Mouse (Mus musculus) limb, embryonic 14.5 days (tissue): ENCODE measurements around the gene Ccdc148. TPM values are rescaled to one million over a fixed set of nuclear protein-coding genes. Genes with fewer than 3 reads are reported as not detected.

Experiments used
- ATAC-seq: fragments of 200-750 bp; cut with Nextera tagmentation; 2 replicates; pipeline ENCODE4 v1.8.0; 2017; ENCODE audit warnings: low read depth, moderate number of reproducible peaks, moderate TSS enrichment; ENCODE audit not compliant: low FRiP score
- DNase-seq: peaks from one replicate; pipeline ENCODE4 v3.0.0-alpha.2; 2015; ENCODE audit warnings: low spot score
- H3K27ac ChIP-seq: fragments of 300-500 bp; sonication (generic); replicated peaks from 2 replicates; pipeline ENCODE4 v1.5.1; 2014; ENCODE audit warnings: low read depth, mild to moderate bottlenecking, low read length, moderate library complexity, mixed read lengths
- H3K27me3 ChIP-seq: fragments of 300-500 bp; sonication (generic); 2 replicates; pipeline ENCODE4 v1.6.1; 2014; ENCODE audit warnings: low read length, mixed read lengths; ENCODE audit not compliant: control insufficient read depth, insufficient read depth
- H3K36me3 ChIP-seq: fragments of 300-500 bp; sonication (generic); 2 replicates; pipeline ENCODE4 v1.6.1; 2014; ENCODE audit warnings: mild to moderate bottlenecking, low read length, moderate library complexity, mixed read lengths; ENCODE audit not compliant: control insufficient read depth, insufficient read depth
- H3K4me1 ChIP-seq: fragments of 300-500 bp; sonication (generic); 2 replicates; pipeline ENCODE4 v1.6.1; 2014; ENCODE audit warnings: antibody characterized with exemption, low read length, mixed read lengths; ENCODE audit not compliant: control insufficient read depth, insufficient read depth
- H3K4me2 ChIP-seq: fragments of 300-500 bp; sonication (generic); replicated peaks from 2 replicates; pipeline ENCODE4 v1.6.1; 2014; ENCODE audit warnings: low read depth, mild to moderate bottlenecking, low read length, moderate library complexity; ENCODE audit not compliant: severe bottlenecking
- H3K4me3 ChIP-seq: fragments of 300-500 bp; sonication (generic); replicated peaks from 2 replicates; pipeline ENCODE4 v1.5.1; 2014; ENCODE audit warnings: low read length
- H3K9ac ChIP-seq: fragments of 300-500 bp; sonication (generic); 2 replicates; pipeline ENCODE4 v1.6.1; 2014; ENCODE audit warnings: mild to moderate bottlenecking, low read depth, low read length, moderate library complexity; ENCODE audit not compliant: severe bottlenecking
- H3K9me3 ChIP-seq: fragments of 300-500 bp; sonication (generic); 2 replicates; pipeline ENCODE4 v1.6.1; 2016; ENCODE audit warnings: low read length; ENCODE audit not compliant: control insufficient read depth
- POLR2A ChIP-seq: fragments of 200-500 bp; IDR thresholded peaks from 2 replicates; pipeline ENCODE4 v1.8.0; 2012; ENCODE audit warnings: inconsistent platforms, mild to moderate bottlenecking, moderate library complexity, borderline replicate concordance; ENCODE audit not compliant: insufficient read depth, insufficient read length; ENCODE audit errors: extremely low read depth
- WGBS: fragments of 180-500 bp; shearing (Covaris S2); extraction: QIAGEN DNeasy Blood & Tissue Kit; methylation state at CpG from one replicate; pipeline ENCODE4 v1.1.7; 2014; 5-methylcytosine and 5-hydroxymethylcytosine counted together
- polyA plus RNA-seq, 2 experiments: library from polyadenylated mRNA; depleted of rRNA in 1 of 2; stranded (reverse) in 1 of 2; unstranded in 1 of 2; fragments of >200 nt; fragmentation: Nextera tagmentation in 1 of 2; extraction: Ambion mirVana in 1 of 2; gene quantifications; 2 replicates each; pipeline versions ENCODE4 v1.2.1 to v1.2.3; 2012 to 2014

Ccdc148 gene
- polyA plus RNA-seq, 2 experiments, result 0.48 to 0.49 TPM

DNA sequence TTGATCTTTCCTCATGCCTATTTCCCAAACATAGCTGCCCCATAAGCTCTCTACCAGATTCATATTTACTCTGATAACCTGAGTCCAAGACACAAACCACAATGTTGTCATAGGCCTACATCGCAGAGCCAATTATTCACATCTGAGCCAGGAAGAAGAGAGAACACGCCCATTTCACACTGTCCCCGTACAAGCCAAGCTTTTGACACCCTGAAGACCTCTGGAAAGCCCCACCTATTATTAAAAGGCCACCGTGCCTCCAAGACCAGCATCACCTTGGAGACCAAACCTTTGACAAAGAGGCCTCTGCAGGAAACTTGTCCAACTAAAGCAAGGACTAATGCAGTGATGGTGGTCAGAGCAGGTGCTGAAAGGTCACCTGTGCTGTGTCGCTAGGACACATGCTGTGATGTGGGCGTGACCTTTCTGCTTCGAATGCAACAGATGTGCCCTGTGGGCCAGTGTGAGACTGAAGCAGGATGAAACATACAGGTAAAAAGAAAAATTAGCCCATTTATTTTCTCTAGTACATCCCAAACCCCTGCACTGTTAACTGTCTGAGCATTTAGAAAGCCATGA is 106.9 kb downstream of the Ccdc148 start:
- no peaks in the 10 kb centered on the region for H3K36me3 ChIP-seq
- no peak for DNase-seq
- ATAC-seq, result no peak
- 61% methylated on average over 7 of the region's 7 CpGs for WGBS
- no peak overlapping the region for H3K4me2 ChIP-seq
- no peak for TF ChIP-seq POLR2A
- H3K4me1 ChIP-seq, result peaks cover 10% of the 10 kb centered on the region
- H3K9me3 ChIP-seq, result no peaks in the 10 kb centered on the region
- H3K27ac ChIP-seq, result no peak overlapping the region
- H3K9ac ChIP-seq, result no peak overlapping the region
- H3K27me3 ChIP-seq, result no peaks in the 10 kb centered on the region
- H3K4me3 ChIP-seq, result no peak overlapping the region

DNA sequence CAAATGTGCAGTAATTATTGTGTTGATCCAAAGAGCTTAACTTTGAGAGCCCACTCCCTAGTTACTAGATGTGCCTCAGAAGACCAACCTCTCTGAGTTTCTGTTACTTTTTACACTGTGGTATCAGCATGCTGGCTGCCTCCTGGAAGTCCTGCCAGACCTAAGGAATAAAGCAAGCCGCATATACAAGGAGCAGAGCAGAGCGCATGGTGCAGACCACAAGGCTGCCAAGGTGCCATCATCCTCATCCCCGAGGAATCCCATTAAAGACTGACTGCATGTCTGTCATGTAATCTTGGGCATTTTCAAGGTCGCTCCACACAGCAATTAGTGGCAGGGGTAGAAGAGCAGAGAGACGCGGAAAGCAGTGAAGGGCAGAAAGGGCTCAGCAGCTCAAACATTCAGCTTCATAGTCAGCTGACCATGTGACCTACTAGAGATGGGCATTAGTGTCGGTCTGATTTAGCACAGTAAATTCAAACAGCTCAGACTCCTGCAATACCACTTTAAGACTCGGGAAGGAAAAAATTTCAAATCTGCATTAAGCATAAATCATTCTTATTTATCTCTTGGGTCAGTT is 110.1 kb downstream of the Ccdc148 start:
- DNase-seq, result no peak

DNA sequence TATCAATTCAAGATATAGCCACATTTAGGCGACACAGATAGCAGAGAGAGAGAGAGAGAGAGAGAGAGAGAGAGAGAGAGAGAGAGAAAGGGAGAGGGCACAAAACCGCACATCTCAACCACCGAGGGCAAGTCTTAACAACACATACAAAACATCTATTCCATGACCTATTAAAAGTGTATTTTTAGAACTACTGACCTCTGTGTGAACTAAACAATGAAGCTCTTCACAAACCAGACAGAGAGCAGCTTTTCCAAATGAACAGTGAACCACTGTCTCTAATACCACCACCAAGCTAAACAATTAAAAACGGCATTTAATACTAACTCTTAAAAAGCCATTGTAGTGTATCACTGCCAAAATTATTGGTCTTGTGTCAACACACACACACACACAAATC is 110.8 kb downstream of the Ccdc148 start:
- H3K4me1 ChIP-seq, result peaks cover 10% of the 10 kb centered on the region
- no peaks in the 10 kb centered on the region for H3K36me3 ChIP-seq
- no peak for TF ChIP-seq POLR2A
- WGBS, result 42% methylated on average over 4 of the region's 4 CpGs
- H3K9me3 ChIP-seq, result no peaks in the 10 kb centered on the region
- ATAC-seq (no peak), DNase-seq (no peak)
- no peak overlapping the region for H3K4me2 ChIP-seq
- no peak overlapping the region for H3K9ac ChIP-seq
- H3K27ac ChIP-seq, result no peak overlapping the region
- H3K4me3 ChIP-seq, result no peak overlapping the region
- H3K27me3 ChIP-seq, result no peaks in the 10 kb centered on the region

More for the DNA sequence above, 110.1 kb downstream of the Ccdc148 start:
- no peak for TF ChIP-seq POLR2A
- WGBS, result 79% methylated on average over 8 of the region's 8 CpGs
- no peak for ATAC-seq
- H3K4me2 ChIP-seq, result no peak overlapping the region
- H3K27ac ChIP-seq, result no peak overlapping the region
- H3K9me3 ChIP-seq, result no peaks in the 10 kb centered on the region
- peaks cover 10% of the 10 kb centered on the region for H3K4me1 ChIP-seq
- H3K27me3 ChIP-seq, result no peaks in the 10 kb centered on the region
- no peaks in the 10 kb centered on the region for H3K36me3 ChIP-seq
- H3K4me3 ChIP-seq, result no peak overlapping the region
- no peak overlapping the region for H3K9ac ChIP-seq

DNA sequence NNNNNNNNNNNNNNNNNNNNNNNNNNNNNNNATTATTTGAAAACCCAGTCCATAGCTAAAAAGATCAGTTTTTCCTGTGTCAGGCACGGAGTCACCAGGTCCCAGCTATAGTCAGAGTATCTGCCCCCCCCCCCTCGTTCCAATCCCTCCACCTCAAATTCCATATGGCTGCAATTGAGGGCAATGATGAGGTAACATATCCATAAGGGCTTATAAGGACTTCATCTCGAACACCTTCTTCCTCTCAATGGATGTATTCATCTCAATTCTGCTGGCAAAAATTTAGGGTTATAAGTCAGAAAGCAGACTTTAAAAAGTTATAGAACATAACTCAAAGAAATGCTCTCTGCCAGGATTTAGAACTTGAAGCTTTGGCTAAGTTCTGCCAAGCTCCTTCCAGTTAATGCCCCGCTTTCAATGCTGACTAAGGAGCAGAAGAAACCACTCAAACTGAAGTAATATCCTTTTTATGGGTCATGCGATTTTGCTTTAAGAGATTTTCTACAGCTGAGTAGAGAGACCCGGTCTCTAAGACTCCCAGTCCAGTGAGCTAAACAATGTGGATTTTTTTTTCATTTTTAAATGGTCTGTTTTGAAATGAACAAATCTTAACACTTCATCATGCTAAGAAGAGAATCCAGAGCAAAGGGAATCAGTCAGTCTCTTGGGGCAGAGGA is 111.6 kb downstream of the Ccdc148 start:
- ATAC-seq (peak; percentile 79), DNase-seq (peak; percentile 84)
- no peak overlapping the region for H3K9ac ChIP-seq
- 31% methylated on average over 6 of the region's 6 CpGs for WGBS
- TF ChIP-seq POLR2A, result no peak
- peaks cover 10% of the 10 kb centered on the region for H3K4me1 ChIP-seq
- H3K4me3 ChIP-seq, result no peak overlapping the region
- H3K27ac ChIP-seq, result peak overlapping the region; percentile 44; the same call in 1 of the 2 replicates
- H3K9me3 ChIP-seq, result no peaks in the 10 kb centered on the region
- no peaks in the 10 kb centered on the region for H3K27me3 ChIP-seq
- H3K4me2 ChIP-seq, result no peak overlapping the region
- no peaks in the 10 kb centered on the region for H3K36me3 ChIP-seq

DNA sequence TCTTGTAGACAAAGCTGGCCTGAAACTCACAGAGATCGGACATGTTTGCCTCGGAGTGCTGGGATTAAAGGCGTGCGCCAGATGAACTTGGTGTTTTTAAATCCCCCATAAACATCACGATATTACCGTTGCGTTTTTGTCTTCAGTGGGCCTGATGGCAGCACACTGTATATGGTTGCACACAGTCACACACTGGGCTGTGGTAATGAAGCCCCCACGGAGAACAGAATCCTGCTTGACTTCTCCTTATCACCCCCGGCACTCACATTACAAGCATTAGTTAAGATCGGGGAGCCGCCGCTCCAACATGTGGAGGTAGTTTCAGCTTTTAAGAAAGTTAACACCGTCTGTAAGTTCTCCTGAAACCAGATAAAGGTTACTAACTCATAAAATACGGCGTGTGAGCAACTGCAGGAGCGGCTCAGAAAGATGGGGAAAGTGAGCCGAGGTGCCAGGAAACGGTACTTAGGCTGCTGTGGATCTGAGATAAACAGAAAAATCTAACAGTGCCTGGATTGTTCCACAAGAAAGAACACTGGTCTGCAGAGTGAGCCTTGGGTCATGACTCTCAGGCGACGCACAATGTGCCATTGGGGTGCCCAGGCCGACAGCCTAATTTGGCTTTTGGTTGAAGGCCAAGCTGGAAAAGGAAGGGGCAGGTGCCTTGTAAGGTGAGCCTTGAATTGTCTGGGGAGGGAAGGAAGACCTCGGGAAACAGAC is 117.0 kb downstream of the Ccdc148 start:
- Histone ChIP-seq H3K4me3 (no peak overlapping the region), H3K27ac (no peak overlapping the region; the same call in 1 of the 2 replicates), H3K9ac (peak overlapping the region; percentile 36; the same call in 1 of the 2 replicates), H3K4me2 (peak overlapping the region; percentile 39), H3K4me1 (peaks cover 4% of the 10 kb centered on the region; the same call in 1 of the 2 replicates), H3K36me3 (no peaks in the 10 kb centered on the region), H3K27me3 (no peaks in the 10 kb centered on the region), H3K9me3 (no peaks in the 10 kb centered on the region)
- DNase-seq (no peak), ATAC-seq (peak; percentile 24; the same call in 1 of the 2 replicates)
- no peak for TF ChIP-seq POLR2A
- 21% methylated on average over 22 of the region's 22 CpGs for WGBS
